Mouse (Mus musculus): ENCODE data around the gene Krt2. TPM values are rescaled to one million over a fixed set of nuclear protein-coding genes. Genes with fewer than 3 reads are reported as not detected.

Gene Krt2
- not detected in 2 replicates for total RNA-seq (2014; rRNA removed)
- polyA plus RNA-seq (2015; fragmentation: Nextera tagmentation; extraction: Ambion mirVana) = 0.12 TPM in 1 of 2 replicates, not detected in the other

DNA sequence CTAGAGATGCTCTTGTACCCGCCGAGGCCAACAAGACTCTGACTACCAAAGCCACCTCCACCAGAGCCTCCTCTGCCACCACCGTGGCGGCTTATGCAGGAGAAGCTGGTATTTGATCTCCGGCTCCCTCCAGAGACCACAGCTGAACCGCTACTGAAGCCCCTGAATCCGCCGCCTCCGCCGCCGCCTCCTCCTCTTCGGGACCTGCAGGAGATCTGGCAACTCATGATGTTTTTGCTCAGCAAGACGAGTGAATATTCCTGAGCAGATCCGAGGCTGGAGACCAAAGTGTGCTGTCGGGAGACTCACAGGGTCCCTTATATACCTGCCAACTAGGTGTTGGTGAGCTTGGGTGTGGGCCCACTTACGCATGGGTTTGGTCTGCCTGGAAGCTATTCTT lies at the start of gene Krt2:
Gene Krt2, minus strand, starts transcription at position 295 of the 400 bp plus-strand sequence.
- Histone ChIP-seq H3K4me3 (ENCODE audit: low read depth, low read length) (no peak within 1 kb of the TSS), H3K4me1 (ENCODE audit: insufficient read depth, low read length) (no peaks in the 10 kb centered on the region), H3K27me3 (ENCODE audit: insufficient read depth, low read length) (no peaks in the 10 kb centered on the region), H3K4me2 (ENCODE audit: low read depth, low read length, poor library complexity, severe bottlenecking) (no peak within 1 kb of the TSS), H3K9ac (replicated peaks; ENCODE audit: low read length, poor library complexity, severe bottlenecking) (no peak within 1 kb of the TSS), H3K36me3 (ENCODE audit: insufficient read depth, low read length) (no peaks in the 10 kb centered on the region), H3K9me3 (ENCODE audit: low read length) (no peaks in the 10 kb centered on the region), H3K27ac (ENCODE audit: low read depth, low read length) (no peak within 1 kb of the TSS)
- 84% methylated on average over 16 of the region's 16 CpGs for WGBS
- TF ChIP-seq CTCF (IDR thresholded peaks at IDR 0.05) = no peak
- ATAC-seq (ENCODE audit: low FRiP score) = no peak
- no peak for DNase-seq (ENCODE audit: low spot score)

DNA sequence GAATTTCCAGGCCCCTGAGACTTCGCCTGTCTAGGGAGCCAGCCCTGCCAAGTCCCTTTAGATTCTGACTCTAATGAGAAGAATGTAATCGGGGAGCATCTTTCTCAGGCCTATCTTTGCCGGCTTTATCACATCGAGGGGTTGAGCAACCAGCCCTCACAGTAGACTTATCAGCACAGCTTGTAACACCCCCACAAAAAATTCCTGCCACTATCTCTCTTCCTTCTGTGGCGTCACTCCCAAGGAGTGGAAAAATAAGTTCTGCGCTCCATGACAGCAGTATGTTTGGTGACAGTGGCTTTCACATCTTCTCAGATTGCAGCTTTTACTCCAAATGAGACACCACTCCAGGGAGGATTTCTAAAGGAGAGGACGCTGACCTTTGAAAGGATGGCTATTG lies 48.8 kb upstream of the Krt2 start:
- Histone ChIP-seq H3K36me3 (ENCODE audit: insufficient read depth, low read length) (no peaks in the 10 kb centered on the region), H3K27ac (ENCODE audit: low read depth, low read length) (no peak overlapping the region), H3K4me3 (ENCODE audit: low read depth, low read length) (no peak overlapping the region), H3K9me3 (ENCODE audit: low read length) (no peaks in the 10 kb centered on the region), H3K4me1 (ENCODE audit: insufficient read depth, low read length) (peaks cover 6% of the 10 kb centered on the region; the same call in 1 of the 2 replicates), H3K4me2 (ENCODE audit: low read depth, low read length, poor library complexity, severe bottlenecking) (no peak overlapping the region), H3K27me3 (ENCODE audit: insufficient read depth, low read length) (no peaks in the 10 kb centered on the region), H3K9ac (replicated peaks; ENCODE audit: low read length, poor library complexity, severe bottlenecking) (no peak overlapping the region)
- DNase-seq (ENCODE audit: low spot score) = no peak
- ATAC-seq (ENCODE audit: low FRiP score) = no peak
- WGBS = 81% methylated on average over 7 of the region's 7 CpGs
- no peak for TF ChIP-seq CTCF (IDR thresholded peaks at IDR 0.05)

DNA sequence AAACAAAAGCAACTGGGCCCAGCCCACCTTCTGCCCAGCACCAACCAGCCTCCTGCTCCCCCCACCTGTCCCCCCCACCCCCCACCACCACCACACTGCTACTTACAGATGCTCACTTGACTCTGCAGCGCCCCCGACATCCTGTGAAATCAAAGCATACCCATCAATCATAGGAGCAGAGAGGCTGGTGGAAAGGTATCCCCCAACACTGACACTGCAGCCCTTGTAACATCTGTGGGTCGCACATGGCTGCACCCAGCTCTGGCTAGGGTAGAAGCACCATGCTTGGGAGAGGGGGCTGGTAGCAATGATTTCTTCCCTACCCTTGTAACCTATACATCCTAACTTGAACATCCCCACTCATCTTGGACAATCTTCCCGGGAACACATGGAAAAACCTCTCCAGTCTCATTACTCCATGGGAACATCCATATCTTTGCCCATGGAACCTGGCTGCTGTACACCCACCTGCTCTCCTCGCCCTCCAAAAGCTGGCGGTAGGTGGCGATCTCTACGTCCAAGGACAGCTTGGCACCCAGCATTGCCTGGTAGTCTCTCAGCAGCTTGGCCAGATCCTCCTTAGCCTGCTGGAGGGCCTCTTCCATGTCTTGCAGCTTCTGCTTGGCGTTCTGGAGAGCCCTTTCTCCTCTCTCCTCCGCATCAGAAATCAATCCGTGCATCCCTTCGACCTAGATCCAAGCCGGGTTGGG lies 42.6 kb upstream of the Krt2 start:
- no peaks in the 10 kb centered on the region for H3K9me3 ChIP-seq (ENCODE audit: low read length)
- no peak overlapping the region for H3K9ac ChIP-seq (replicated peaks; ENCODE audit: low read length, poor library complexity, severe bottlenecking)
- H3K4me2 ChIP-seq (ENCODE audit: low read depth, low read length, poor library complexity, severe bottlenecking) = peak overlapping the region; percentile 90
- ATAC-seq (ENCODE audit: low FRiP score) (no peak), DNase-seq (ENCODE audit: low spot score) (peak; percentile 17)
- H3K4me3 ChIP-seq (ENCODE audit: low read depth, low read length) = peak overlapping the region; percentile 41
- H3K27ac ChIP-seq (ENCODE audit: low read depth, low read length) = no peak overlapping the region
- peaks cover 4% of the 10 kb centered on the region for H3K27me3 ChIP-seq (ENCODE audit: insufficient read depth, low read length)
- 72% methylated on average over 12 of the region's 13 CpGs for WGBS
- H3K36me3 ChIP-seq (ENCODE audit: insufficient read depth, low read length) = no peaks in the 10 kb centered on the region
- H3K4me1 ChIP-seq (ENCODE audit: insufficient read depth, low read length) = no peaks in the 10 kb centered on the region
- peak; percentile 33; the same call in 1 of the 2 replicates for TF ChIP-seq CTCF (IDR thresholded peaks at IDR 0.05)

DNA sequence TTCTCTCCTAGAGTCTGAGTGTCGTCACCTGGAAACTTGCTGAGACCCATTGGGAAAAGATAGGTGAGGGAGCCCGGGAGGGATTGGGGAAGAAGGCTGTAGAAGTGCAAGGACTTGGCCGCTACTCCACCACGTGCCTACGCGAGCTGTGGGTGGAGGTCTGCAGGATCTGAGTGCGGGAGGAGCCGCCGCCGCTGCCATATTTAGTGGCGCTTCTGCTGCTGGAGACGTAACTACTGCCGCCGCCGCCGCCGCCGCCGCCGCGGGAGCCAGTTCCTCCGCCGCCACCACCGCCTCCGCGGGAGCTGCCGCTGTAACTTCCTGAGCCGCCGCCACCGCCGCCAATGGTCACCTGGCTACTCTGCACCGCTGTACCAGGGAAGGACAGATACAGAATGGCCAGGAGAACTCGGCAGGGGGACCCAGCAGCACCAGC lies 41.8 kb upstream of the Krt2 start:
- Histone ChIP-seq H3K27ac (ENCODE audit: low read depth, low read length) (no peak overlapping the region), H3K4me2 (ENCODE audit: low read depth, low read length, poor library complexity, severe bottlenecking) (peak overlapping the region; percentile 90), H3K9ac (replicated peaks; ENCODE audit: low read length, poor library complexity, severe bottlenecking) (peak overlapping the region; percentile 39), H3K27me3 (ENCODE audit: insufficient read depth, low read length) (peaks cover 4% of the 10 kb centered on the region), H3K4me1 (ENCODE audit: insufficient read depth, low read length) (no peaks in the 10 kb centered on the region), H3K9me3 (ENCODE audit: low read length) (no peaks in the 10 kb centered on the region), H3K4me3 (ENCODE audit: low read depth, low read length) (peak overlapping the region; percentile 41), H3K36me3 (ENCODE audit: insufficient read depth, low read length) (no peaks in the 10 kb centered on the region)
- ATAC-seq (ENCODE audit: low FRiP score) (peak; percentile 44; the same call in 1 of the 2 replicates), DNase-seq (ENCODE audit: low spot score) (peak; percentile 24)
- under 1% methylated on average over 33 of the region's 33 CpGs for WGBS
- TF ChIP-seq CTCF (IDR thresholded peaks at IDR 0.05) = no peak; the same call in 1 of the 2 replicates

DNA sequence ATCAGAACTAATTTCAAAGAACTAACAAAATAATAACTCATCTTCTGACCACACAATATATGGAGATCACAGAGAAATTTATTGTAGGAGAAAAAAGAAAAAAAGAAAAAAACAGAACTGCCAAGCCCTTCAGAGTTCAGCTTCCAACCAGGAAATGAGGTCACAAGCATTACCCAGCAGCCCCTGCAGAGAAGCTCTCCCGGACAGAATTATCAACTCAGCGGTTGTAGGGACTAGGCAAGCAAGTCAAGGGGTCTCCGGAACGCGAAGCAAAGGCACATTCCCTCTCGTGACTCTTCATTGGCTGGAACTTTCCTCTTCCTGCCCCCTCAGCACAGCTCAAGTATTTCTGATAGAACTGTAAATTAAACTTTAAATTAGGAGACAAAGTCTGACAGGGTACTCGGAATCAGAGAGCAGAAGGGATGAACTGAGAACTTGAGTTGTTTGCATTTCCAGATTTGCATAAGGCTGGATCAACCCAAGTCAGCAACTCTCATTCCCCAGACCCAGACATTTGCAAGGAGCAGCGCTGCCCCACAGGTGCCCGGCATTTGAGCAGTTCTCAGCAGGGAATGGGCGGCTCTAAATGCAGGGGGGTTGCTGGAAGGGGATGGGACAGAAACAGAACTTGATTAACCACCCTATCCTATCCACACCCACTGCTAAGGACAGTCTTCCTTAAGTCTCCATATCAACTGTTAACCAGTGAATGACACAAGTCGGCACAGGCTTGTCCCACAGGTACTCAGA lies 40.9 kb upstream of the Krt2 start:
- no peaks in the 10 kb centered on the region for H3K36me3 ChIP-seq (ENCODE audit: insufficient read depth, low read length)
- no peak overlapping the region for H3K9ac ChIP-seq (replicated peaks; ENCODE audit: low read length, poor library complexity, severe bottlenecking)
- no peak for ATAC-seq (ENCODE audit: low FRiP score)
- H3K9me3 ChIP-seq (ENCODE audit: low read length) = no peaks in the 10 kb centered on the region
- TF ChIP-seq CTCF (IDR thresholded peaks at IDR 0.05) = no peak
- DNase-seq (ENCODE audit: low spot score) = no peak
- H3K4me1 ChIP-seq (ENCODE audit: insufficient read depth, low read length) = no peaks in the 10 kb centered on the region
- WGBS = 11% methylated on average over 11 of the region's 11 CpGs
- H3K4me2 ChIP-seq (ENCODE audit: low read depth, low read length, poor library complexity, severe bottlenecking) = peak overlapping the region; percentile 90
- H3K27me3 ChIP-seq (ENCODE audit: insufficient read depth, low read length) = peaks cover 4% of the 10 kb centered on the region
- H3K27ac ChIP-seq (ENCODE audit: low read depth, low read length) = no peak overlapping the region
- no peak overlapping the region for H3K4me3 ChIP-seq (ENCODE audit: low read depth, low read length)

DNA sequence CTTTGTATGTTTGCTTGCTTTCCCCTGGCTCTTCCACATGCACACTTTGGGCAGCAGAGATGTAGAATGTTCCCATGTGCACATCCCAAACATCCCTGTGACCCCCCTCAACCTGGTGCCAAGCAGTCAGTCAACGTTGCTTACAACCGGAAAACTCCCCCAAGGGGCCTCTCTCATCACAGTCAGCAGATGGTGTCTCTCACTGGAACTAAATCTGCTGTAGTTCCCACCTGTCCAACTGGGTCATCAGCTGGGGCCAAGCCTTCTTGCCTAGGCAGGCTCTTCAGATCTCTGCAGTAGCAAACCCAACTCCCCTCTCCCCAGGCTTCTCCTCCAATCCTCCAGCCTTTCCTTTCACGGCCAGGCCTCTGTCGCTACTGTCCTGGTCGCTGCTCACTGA lies 38.7 kb upstream of the Krt2 start:
- peaks cover 4% of the 10 kb centered on the region for H3K27me3 ChIP-seq (ENCODE audit: insufficient read depth, low read length)
- peak; percentile 26 for DNase-seq (ENCODE audit: low spot score)

More for the DNA sequence above, 38.7 kb upstream of the Krt2 start:
- Histone ChIP-seq H3K36me3 (ENCODE audit: insufficient read depth, low read length) (no peaks in the 10 kb centered on the region), H3K4me3 (ENCODE audit: low read depth, low read length) (no peak overlapping the region), H3K4me2 (ENCODE audit: low read depth, low read length, poor library complexity, severe bottlenecking) (no peak overlapping the region), H3K9ac (replicated peaks; ENCODE audit: low read length, poor library complexity, severe bottlenecking) (no peak overlapping the region), H3K9me3 (ENCODE audit: low read length) (no peaks in the 10 kb centered on the region), H3K27ac (ENCODE audit: low read depth, low read length) (no peak overlapping the region), H3K4me1 (ENCODE audit: insufficient read depth, low read length) (no peaks in the 10 kb centered on the region)
- no peak for ATAC-seq (ENCODE audit: low FRiP score)
- WGBS = 52% methylated on average over 5 of the region's 5 CpGs
- no peak for TF ChIP-seq CTCF (IDR thresholded peaks at IDR 0.05)

All from midbrain, postnatal 0 days (tissue).